23 mouse cellular contexts compared by ENCODE assay signal in genomic region chr19:29944426-29944825, GRCm38 (mm10). TPM values are rescaled to one million over a fixed set of nuclear protein-coding genes. Genes with fewer than 3 reads are reported as not detected.
"Had no signal": no experiment of that assay in that cellular context is flagged by ENCODE, and none has a peak within 500 bp of the region (broad histone marks: within the 10 kb centered on the region; RNA-seq: fewer than 3 reads in every experiment).

No protein-coding gene starts in this region.

- DNase-seq: retina, postnatal 1 day; right cerebral cortex, adult 18-20 months; right cerebral cortex, postnatal 14 days; right cerebral cortex, postnatal 25 days; right cerebral cortex, postnatal 4 days; spleen, adult 18-20 months; thymus, adult 18-20 months; thymus, adult 2 months; thymus, postnatal 14 days; thymus, postnatal 25 days; thymus, postnatal 36 days; thymus, postnatal 4 days had no signal

- H3K27ac ChIP-seq: neural tube, embryonic 12.5 days; neural tube, embryonic 13.5 days; neural tube, embryonic 15.5 days; stomach, embryonic 15.5 days; stomach, postnatal 0 days had no signal

- H3K9ac ChIP-seq: neural tube, embryonic 12.5 days; neural tube, embryonic 13.5 days; neural tube, embryonic 15.5 days; stomach, embryonic 15.5 days had no signal

- H3K36me3 ChIP-seq: neural tube, embryonic 12.5 days; neural tube, embryonic 13.5 days; neural tube, embryonic 15.5 days; stomach, embryonic 15.5 days had no signal

- H3K4me2 ChIP-seq: neural tube, embryonic 12.5 days; neural tube, embryonic 13.5 days; neural tube, embryonic 15.5 days; stomach, embryonic 15.5 days had no signal

- H3K27me3 ChIP-seq: neural tube, embryonic 12.5 days; neural tube, embryonic 13.5 days; neural tube, embryonic 15.5 days; stomach, embryonic 15.5 days had no signal

- H3K4me3 ChIP-seq: neural tube, embryonic 12.5 days; neural tube, embryonic 13.5 days; neural tube, embryonic 15.5 days; stomach, embryonic 15.5 days had no signal

- H3K9me3 ChIP-seq: neural tube, embryonic 12.5 days; neural tube, embryonic 13.5 days; neural tube, embryonic 15.5 days; stomach, embryonic 15.5 days had no signal

RNA-seq across cellular contexts. Expression of gene Il33, which starts 19.5 kb away (rescaled TPM):
- total RNA-seq: neutrophil, adult 5-6 weeks had no signal

RNA-seq across cellular contexts. Expression of gene Trpd52l3, which starts 59.2 kb away (rescaled TPM):
- total RNA-seq: neutrophil, adult 5-6 weeks had no signal
- polyA plus RNA-seq: neural tube, embryonic 12.5 days; neural tube, embryonic 13.5 days; neural tube, embryonic 14.5 days; neural tube, embryonic 15.5 days; spleen, adult 2 months; stomach, embryonic 14.5 days; stomach, embryonic 15.5 days; stomach, embryonic 16.5 days; stomach, postnatal 0 days; urinary bladder, adult 2 months had no signal
